Mouse (Mus musculus) lung, embryonic 15.5 days (tissue): ENCODE data around the gene Ppp1r15b. TPM values are rescaled to one million over a fixed set of nuclear protein-coding genes. Genes with fewer than 3 reads are reported as not detected.

ENCODE experiments used
- ATAC-seq: fragments of 200-750 bp; cut with Nextera tagmentation; 2 replicates; pipeline ENCODE4 v1.8.0; 2017; ENCODE audit warnings: moderate number of reproducible peaks, borderline replicate concordance; ENCODE audit not compliant: low FRiP score, low TSS enrichment; ENCODE audit errors: extremely low read depth
- H3K27ac ChIP-seq: fragments of 300-500 bp; sonication (generic); 2 replicates; pipeline ENCODE4 v1.5.1; 2015; ENCODE audit warnings: moderate library complexity, mild to moderate bottlenecking, inconsistent platforms
- H3K27me3 ChIP-seq: fragments of 300-500 bp; sonication (generic); 2 replicates; pipeline ENCODE4 v1.6.1; 2015; ENCODE audit warnings: inconsistent platforms
- H3K36me3 ChIP-seq: fragments of 300-500 bp; sonication (generic); 2 replicates; pipeline ENCODE4 v1.6.1; 2015; ENCODE audit warnings: inconsistent platforms
- H3K4me1 ChIP-seq: fragments of 300-500 bp; sonication (generic); 2 replicates; pipeline ENCODE4 v1.6.1; 2015; ENCODE audit warnings: inconsistent platforms
- H3K4me2 ChIP-seq: fragments of 300-500 bp; sonication (generic); 2 replicates; pipeline ENCODE4 v1.6.1; 2015; ENCODE audit warnings: inconsistent platforms, mild to moderate bottlenecking, moderate library complexity
- H3K4me3 ChIP-seq: fragments of 300-500 bp; sonication (generic); 2 replicates; pipeline ENCODE4 v1.5.1; 2015; ENCODE audit warnings: mild to moderate bottlenecking, inconsistent platforms
- H3K9ac ChIP-seq: fragments of 300-500 bp; sonication (generic); 2 replicates; pipeline ENCODE4 v1.6.1; 2015; ENCODE audit warnings: inconsistent platforms
- H3K9me3 ChIP-seq: fragments of 300-500 bp; sonication (generic); 2 replicates; pipeline ENCODE4 v1.6.1; 2016; ENCODE audit warnings: inconsistent platforms
- WGBS: fragments of 180-500 bp; shearing (Covaris S2); methylation state at CpG from one replicate; pipeline ENCODE4 v1.1.7; 2015; 5-methylcytosine and 5-hydroxymethylcytosine counted together
- polyA plus RNA-seq: library from polyadenylated mRNA; unstranded; fragments of >200 nt; fragmentation: Nextera tagmentation; extraction: Ambion mirVana; gene quantifications from 2 replicates; pipeline ENCODE4 v1.2.1, GENCODE M21; 2015

Gene Ppp1r15b
- polyA plus RNA-seq, 1 experiment from 2014 or later: 39.2 TPM

GRCm38 (mm10) chr1:133125640-133126364 lies 5.1 kb upstream of the Ppp1r15b start:
- Histone ChIP-seq H3K9ac (no peak overlapping the region), H3K9me3 (no peaks in the 10 kb centered on the region), H3K4me1 (peaks cover 4% of the 10 kb centered on the region; the same call in 1 of the 2 replicates), H3K27ac (no peak overlapping the region), H3K27me3 (no peaks in the 10 kb centered on the region), H3K36me3 (no peaks in the 10 kb centered on the region), H3K4me2 (no peak overlapping the region), H3K4me3 (no peak overlapping the region)
- 86% methylated on average over 9 of the region's 9 CpGs for whole genome bisulfite sequencing
- no peak for ATAC-seq

GRCm38 (mm10) chr1:133126365-133126740 lies 4.6 kb upstream of the Ppp1r15b start:
- Histone ChIP-seq H3K36me3 (no peaks in the 10 kb centered on the region), H3K4me1 (peaks cover 4% of the 10 kb centered on the region; the same call in 1 of the 2 replicates), H3K9ac (no peak overlapping the region), H3K27me3 (no peaks in the 10 kb centered on the region), H3K9me3 (no peaks in the 10 kb centered on the region), H3K4me3 (no peak overlapping the region), H3K4me2 (no peak overlapping the region), H3K27ac (no peak overlapping the region)
- ATAC-seq: no peak
- WGBS: 59% methylated on average over 4 of the region's 4 CpGs

GRCm38 (mm10) chr1:133127328-133127727 lies 3.6 kb upstream of the Ppp1r15b start:
- no peak overlapping the region for H3K4me2 ChIP-seq
- no peak overlapping the region for H3K4me3 ChIP-seq
- H3K36me3 ChIP-seq: no peaks in the 10 kb centered on the region
- H3K27ac ChIP-seq: no peak overlapping the region
- no peaks in the 10 kb centered on the region for H3K9me3 ChIP-seq
- H3K9ac ChIP-seq: no peak overlapping the region
- H3K4me1 ChIP-seq: peaks cover 4% of the 10 kb centered on the region; the same call in 1 of the 2 replicates
- ATAC-seq: no peak
- H3K27me3 ChIP-seq: no peaks in the 10 kb centered on the region
- 52% methylated on average over 9 of the region's 9 CpGs for WGBS

GRCm38 (mm10) chr1:133129471-133130221 lies 1.3 kb upstream of the Ppp1r15b start:
- 41% methylated on average over 16 of the region's 16 CpGs for WGBS
- H3K4me2 ChIP-seq: peak overlapping the region; percentile 89; the same call in 1 of the 2 replicates
- H3K9ac ChIP-seq: no peak overlapping the region
- no peaks in the 10 kb centered on the region for H3K9me3 ChIP-seq
- no peaks in the 10 kb centered on the region for H3K27me3 ChIP-seq
- no peak overlapping the region for H3K4me3 ChIP-seq
- H3K4me1 ChIP-seq: peaks cover 6% of the 10 kb centered on the region
- ATAC-seq: no peak
- H3K27ac ChIP-seq: peak overlapping the region; percentile 98; the same call in 1 of the 2 replicates
- no peaks in the 10 kb centered on the region for H3K36me3 ChIP-seq

- peak overlapping the region; percentile 77 for H3K4me3 ChIP-seq
- H3K4me2 ChIP-seq: peak overlapping the region; percentile 89
- peaks cover 19% of the 10 kb centered on the region for H3K4me1 ChIP-seq
- peak overlapping the region; percentile 98 for H3K27ac ChIP-seq
- H3K9ac ChIP-seq: peak overlapping the region; percentile 94
- no peak; the same call in 1 of the 2 replicates for ATAC-seq
- H3K9me3 ChIP-seq: no peaks in the 10 kb centered on the region
- under 1% methylated on average over 35 of the region's 35 CpGs for WGBS
- H3K36me3 ChIP-seq: peaks cover 5% of the 10 kb centered on the region; the same call in 1 of the 2 replicates
- no peaks in the 10 kb centered on the region for H3K27me3 ChIP-seq
These were observed 590 bp downstream of the Ppp1r15b start for GRCm38 (mm10) chr1:133131561-133131905.

GRCm38 (mm10) chr1:133131936-133132335 lies 993 bp downstream of the Ppp1r15b start:
- H3K4me3 ChIP-seq: peak overlapping the region; percentile 77
- ATAC-seq: no peak
- WGBS: under 1% methylated on average over 11 of the region's 11 CpGs
- H3K9ac ChIP-seq: peak overlapping the region; percentile 94
- peak overlapping the region; percentile 89 for H3K4me2 ChIP-seq
- H3K36me3 ChIP-seq: peaks cover 9% of the 10 kb centered on the region
- no peaks in the 10 kb centered on the region for H3K9me3 ChIP-seq
- no peaks in the 10 kb centered on the region for H3K27me3 ChIP-seq
- H3K4me1 ChIP-seq: peaks cover 19% of the 10 kb centered on the region
- H3K27ac ChIP-seq: peak overlapping the region; percentile 98

- 3% methylated on average over 26 of the region's 26 CpGs for WGBS
- no peak for ATAC-seq
These were observed 1.7 kb downstream of the Ppp1r15b start for GRCm38 (mm10) chr1:133132388-133133326.

GRCm38 (mm10) chr1:133133425-133133824 lies 2.5 kb downstream of the Ppp1r15b start:
- Histone ChIP-seq H3K4me1 (peaks cover 19% of the 10 kb centered on the region), H3K9ac (peak overlapping the region; percentile 94), H3K36me3 (peaks cover 24% of the 10 kb centered on the region), H3K4me3 (peak overlapping the region; percentile 77), H3K9me3 (no peaks in the 10 kb centered on the region), H3K27ac (no peak overlapping the region), H3K4me2 (peak overlapping the region; percentile 89), H3K27me3 (no peaks in the 10 kb centered on the region)
- no peak for ATAC-seq
- WGBS: 7% methylated on average over 2 of the region's 2 CpGs

More at GRCm38 (mm10) chr1:133132388-133133326, 1.7 kb downstream of the Ppp1r15b start:
- H3K4me1 ChIP-seq: peaks cover 19% of the 10 kb centered on the region
- H3K9ac ChIP-seq: peak overlapping the region; percentile 94
- peaks cover 16% of the 10 kb centered on the region for H3K36me3 ChIP-seq
- H3K27me3 ChIP-seq: no peaks in the 10 kb centered on the region
- H3K4me3 ChIP-seq: peak overlapping the region; percentile 77
- no peaks in the 10 kb centered on the region for H3K9me3 ChIP-seq
- peak overlapping the region; percentile 98; the same call in 1 of the 2 replicates for H3K27ac ChIP-seq
- H3K4me2 ChIP-seq: peak overlapping the region; percentile 89

- peak overlapping the region; percentile 77 for H3K4me3 ChIP-seq
- H3K9ac ChIP-seq: peak overlapping the region; percentile 94
- no peaks in the 10 kb centered on the region for H3K27me3 ChIP-seq
- peaks cover 19% of the 10 kb centered on the region for H3K4me1 ChIP-seq
- WGBS: 6% methylated on average over 4 of the region's 4 CpGs
- H3K4me2 ChIP-seq: peak overlapping the region; percentile 89
- peaks cover 30% of the 10 kb centered on the region for H3K36me3 ChIP-seq
- no peak overlapping the region for H3K27ac ChIP-seq
- no peak for ATAC-seq
- no peaks in the 10 kb centered on the region for H3K9me3 ChIP-seq
These were observed 3.1 kb downstream of the Ppp1r15b start for GRCm38 (mm10) chr1:133134071-133134470.

- Histone ChIP-seq H3K4me1 (peaks cover 19% of the 10 kb centered on the region), H3K9ac (peak overlapping the region; percentile 94), H3K9me3 (no peaks in the 10 kb centered on the region), H3K36me3 (peaks cover 37% of the 10 kb centered on the region), H3K4me3 (peak overlapping the region; percentile 77), H3K4me2 (peak overlapping the region; percentile 89), H3K27ac (no peak overlapping the region), H3K27me3 (no peaks in the 10 kb centered on the region)
- WGBS: 7% methylated on average over 4 of the region's 4 CpGs
- ATAC-seq: no peak
These were observed 3.9 kb downstream of the Ppp1r15b start for GRCm38 (mm10) chr1:133134881-133135280.

GRCm38 (mm10) chr1:133135808-133136207 lies 4.9 kb downstream of the Ppp1r15b start:
- H3K4me1 ChIP-seq: peaks cover 15% of the 10 kb centered on the region
- peak overlapping the region; percentile 77; the same call in 1 of the 2 replicates for H3K4me3 ChIP-seq
- ATAC-seq: no peak
- peak overlapping the region; percentile 89 for H3K4me2 ChIP-seq
- no peak overlapping the region for H3K9ac ChIP-seq
- H3K27me3 ChIP-seq: no peaks in the 10 kb centered on the region
- no peak overlapping the region for H3K27ac ChIP-seq
- H3K9me3 ChIP-seq: no peaks in the 10 kb centered on the region
- H3K36me3 ChIP-seq: peaks cover 46% of the 10 kb centered on the region
- 59% methylated on average over 5 of the region's 5 CpGs for WGBS
